Mouse (Mus musculus): ENCODE measurements around the gene Fam53b.

GRCm38 (mm10) chr7:132763911-132764310 lies 49.8 kb downstream of the Fam53b start:
- TF ChIP-seq GATA1 (IDR thresholded peaks at IDR 0.05; ENCODE audit: borderline replicate concordance, low read length): no peak
- no peak for TF ChIP-seq FLI1 (IDR thresholded peaks at IDR 0.05; ENCODE audit: low read length)

Measured in megakaryocyte, embryonic 14.5 days (primary cell).